ENCODE assay signal across 8 mouse cellular contexts in genomic region chr9:68016255-68016954, GRCm38 (mm10).
A peak's percentile ranks its signal among the peaks of the same experiment; 100 is the strongest.
DNase-seq lines count a peak whose midpoint lies in the region; ATAC-seq and TF ChIP-seq lines count a peak whose summit lies in the region.

No protein-coding gene starts in this region.

- no peaks in the 10 kb centered on the region for H3K9me3 ChIP-seq in forebrain, postnatal 0 days (ENCODE audit: low read length)
- no peaks in the 10 kb centered on the region for H3K9me3 ChIP-seq in hindbrain, embryonic 16.5 days (ENCODE audit: control insufficient read depth, low read length)
- no peaks in the 10 kb centered on the region for H3K9me3 ChIP-seq in midbrain, embryonic 14.5 days (ENCODE audit: control insufficient read depth, low read length)

- no peaks in the 10 kb centered on the region for H3K36me3 ChIP-seq in forebrain, postnatal 0 days (ENCODE audit: insufficient read depth)
- H3K36me3 ChIP-seq in hindbrain, embryonic 16.5 days (ENCODE audit: control insufficient read depth, insufficient read depth, low read length) = no peaks in the 10 kb centered on the region
- H3K36me3 ChIP-seq in midbrain, embryonic 14.5 days (ENCODE audit: control insufficient read depth, insufficient read depth, low read length) = no peaks in the 10 kb centered on the region

- no peak overlapping the region for H3K9ac ChIP-seq in forebrain, postnatal 0 days
- no peak overlapping the region for H3K9ac ChIP-seq in hindbrain, embryonic 16.5 days (ENCODE audit: low read depth, low read length)
- no peak overlapping the region for H3K9ac ChIP-seq in midbrain, embryonic 14.5 days (replicated peaks; ENCODE audit: low read length)

- H3K27ac ChIP-seq in cerebellum, adult 2 months (ENCODE audit: insufficient read depth, low read length) = no peak overlapping the region
- H3K27ac ChIP-seq in forebrain, postnatal 0 days (ENCODE audit: low read depth, low read length) = no peak overlapping the region
- no peak overlapping the region for H3K27ac ChIP-seq in hindbrain, embryonic 16.5 days (ENCODE audit: low read depth, low read length)
- no peak overlapping the region for H3K27ac ChIP-seq in left cerebral cortex, adult 2 months
- H3K27ac ChIP-seq in midbrain, embryonic 14.5 days (replicated peaks; ENCODE audit: low read depth, low read length) = no peak overlapping the region

- no peaks in the 10 kb centered on the region for H3K27me3 ChIP-seq in cerebellum, adult 2 months (ENCODE audit: control insufficient read depth, insufficient read depth, low read length)
- H3K27me3 ChIP-seq in forebrain, postnatal 0 days (ENCODE audit: insufficient read depth, low read length) = no peaks in the 10 kb centered on the region
- H3K27me3 ChIP-seq in hindbrain, embryonic 16.5 days (replicated peaks; ENCODE audit: control insufficient read depth, insufficient read depth, low read length) = 0 out of 2 replicates have a peak, but pooled peaks cover 3% of the 10 kb centered on the region
- 0 out of 2 replicates have a peak, but pooled peaks cover 3% of the 10 kb centered on the region for H3K27me3 ChIP-seq in midbrain, embryonic 14.5 days (ENCODE audit: control insufficient read depth, insufficient read depth, low read length)

- no peaks in the 10 kb centered on the region for H3K4me1 ChIP-seq in cerebellum, adult 2 months (ENCODE audit: control insufficient read depth, insufficient read depth, low read length)
- no peaks in the 10 kb centered on the region for H3K4me1 ChIP-seq in forebrain, postnatal 0 days (ENCODE audit: insufficient read depth)
- no peaks in the 10 kb centered on the region for H3K4me1 ChIP-seq in hindbrain, embryonic 16.5 days (ENCODE audit: control insufficient read depth, insufficient read depth, low read depth, low read length)
- H3K4me1 ChIP-seq in midbrain, embryonic 14.5 days (ENCODE audit: control insufficient read depth, insufficient read depth, low read length) = no peaks in the 10 kb centered on the region

- peak; percentile 85 for ATAC-seq in forebrain, postnatal 0 days
- peak; percentile 89 for ATAC-seq in hindbrain, embryonic 16.5 days
- ATAC-seq in midbrain, embryonic 14.5 days (ENCODE audit: low FRiP score, low TSS enrichment) = peak; percentile 79; the same call in 1 of the 2 replicates

- WGBS in cerebellum, adult 2 months = 57% methylated on average over 5 of the region's 5 CpGs
- 44% methylated on average over 5 of the region's 5 CpGs for WGBS in forebrain, postnatal 0 days
- WGBS in hindbrain, embryonic 16.5 days = 49% methylated on average over 5 of the region's 5 CpGs
- WGBS in midbrain, embryonic 14.5 days = 50% methylated on average over 5 of the region's 5 CpGs

- intact Hi-C loops in left cerebral cortex, adult 2 months (cut with DNase I) = loop anchor here (1.0 to 10.0 kb wide), 7 partner anchors 226 to 1466 kb away; no protein-coding TSS in a partner anchor

- TF ChIP-seq CTCF in cerebellum, adult 2 months (IDR thresholded peaks at IDR 0.05; ENCODE audit: borderline replicate concordance, insufficient read depth, low read depth, low read length) = peak; percentile 66
- peak; percentile 93 for TF ChIP-seq CTCF in forebrain, postnatal 0 days (IDR thresholded peaks at IDR 0.05; ENCODE audit: low read depth)
- TF ChIP-seq CTCF in left cerebral cortex, adult 2 months (IDR thresholded peaks at IDR 0.05) = peak; percentile 78

- no peak overlapping the region for H3K4me2 ChIP-seq in forebrain, postnatal 0 days (ENCODE audit: low read depth)
- no peak overlapping the region for H3K4me2 ChIP-seq in hindbrain, embryonic 16.5 days (ENCODE audit: low read length)
- no peak overlapping the region for H3K4me2 ChIP-seq in midbrain, embryonic 14.5 days (ENCODE audit: low read length)

- H3K4me3 ChIP-seq in cerebellum, adult 2 months (replicated peaks; ENCODE audit: insufficient read depth, low read depth, low read length) = no peak overlapping the region
- H3K4me3 ChIP-seq in forebrain, postnatal 0 days (ENCODE audit: low read depth, low read length) = no peak overlapping the region
- no peak overlapping the region for H3K4me3 ChIP-seq in hindbrain, embryonic 16.5 days (ENCODE audit: low read length)
- H3K4me3 ChIP-seq in left cerebral cortex, adult 2 months = no peak overlapping the region
- no peak overlapping the region for H3K4me3 ChIP-seq in midbrain, embryonic 14.5 days (replicated peaks; ENCODE audit: low read depth, low read length)

- no peak for TF ChIP-seq POLR2A in cerebellum, adult 2 months (IDR thresholded peaks at IDR 0.05; ENCODE audit: borderline replicate concordance, insufficient read depth, low read length)

- peak; percentile 50 for DNase-seq in gastrocnemius, adult 18-20 months (ENCODE audit: low spot score)
- no peak for DNase-seq in gastrocnemius, adult 8-10 months (ENCODE audit: low spot score in 2 of 2)
- DNase-seq in cerebellum, adult 2 months = peak; percentile 42 to 43
- DNase-seq in forebrain, postnatal 0 days = peak; percentile 85
- peak; percentile 49 to 66 for DNase-seq in left cerebral cortex, adult 2 months (ENCODE audit: extremely low spot score in 1 of 2, low spot score in 2 of 2)
- peak; percentile 87 for DNase-seq in midbrain, embryonic 14.5 days
- peak; percentile 11 to 23 for DNase-seq in urinary bladder, postnatal 36 days (ENCODE audit: low spot score in 2 of 2)

Comparison
In these comparisons a context has a peak if more than half of its experiments do, and no peak if none do; other contexts are left out.
1. DNase-seq: peak in gastrocnemius, adult 18-20 months (single experiment), cerebellum, adult 2 months (2 of 2), forebrain, postnatal 0 days (single experiment), left cerebral cortex, adult 2 months (2 of 2), midbrain, embryonic 14.5 days (single experiment) and urinary bladder, postnatal 36 days (2 of 2); none in gastrocnemius, adult 8-10 months (0 of 2).
2. Peak in every context shown above with its lines, with median percentiles within 50 percentile points of each other: CTCF ChIP-seq and ATAC-seq.